Mouse (Mus musculus) left cerebral cortex, adult 9 months (tissue): ENCODE data around the gene Hoxb5.

ENCODE experiments used
- DNase-seq, 2 experiments: peaks; one replicate each; pipeline ENCODE4 v3.0.0; 2022; ENCODE audit warnings: low spot score in 2 of 2

The Hoxb5 gene

GRCm38 (mm10) chr11:96319071-96319902 is 16.2 kb downstream of the Hoxb5 start:
- no peak for DNase-seq

DNA sequence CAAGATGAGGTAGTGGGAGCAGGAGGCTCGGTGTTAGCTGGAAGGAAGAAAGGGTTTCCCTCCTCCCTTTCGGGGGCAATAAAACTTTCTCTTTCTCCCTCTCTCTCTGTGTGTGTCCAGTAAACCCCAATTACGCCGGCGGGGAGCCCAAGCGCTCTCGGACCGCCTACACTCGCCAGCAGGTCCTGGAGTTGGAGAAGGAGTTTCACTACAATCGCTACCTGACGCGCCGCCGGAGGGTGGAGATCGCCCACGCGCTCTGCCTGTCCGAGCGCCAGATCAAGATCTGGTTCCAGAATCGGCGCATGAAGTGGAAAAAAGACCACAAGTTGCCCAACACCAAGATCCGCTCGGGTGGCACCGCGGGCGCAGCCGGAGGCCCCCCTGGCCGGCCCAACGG is 16.8 kb downstream of the Hoxb5 start:
- no peak for DNase-seq

DNA sequence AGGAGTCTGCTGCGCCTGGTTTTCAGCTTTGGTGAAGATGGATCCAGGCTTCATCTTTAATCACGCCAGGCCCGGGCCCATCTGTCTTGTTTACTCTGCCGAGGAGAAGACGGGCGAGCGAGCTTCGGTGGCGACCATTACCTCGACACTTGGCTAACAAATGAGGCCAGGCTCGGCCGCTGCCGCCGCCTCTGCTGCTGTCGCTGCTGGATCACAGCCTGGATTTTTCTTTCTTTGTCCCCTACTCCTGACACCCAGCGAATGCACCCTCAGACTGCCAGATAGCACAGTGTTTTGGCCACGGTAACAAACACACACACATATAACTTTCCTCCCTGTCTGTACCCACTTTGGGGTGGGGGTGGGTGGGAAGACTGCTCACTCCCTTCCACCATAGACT is 17.6 kb downstream of the Hoxb5 start:
- no peak for DNase-seq

GRCm38 (mm10) chr11:96321846-96322245 is 18.7 kb downstream of the Hoxb5 start:
- DNase-seq = no peak

DNA sequence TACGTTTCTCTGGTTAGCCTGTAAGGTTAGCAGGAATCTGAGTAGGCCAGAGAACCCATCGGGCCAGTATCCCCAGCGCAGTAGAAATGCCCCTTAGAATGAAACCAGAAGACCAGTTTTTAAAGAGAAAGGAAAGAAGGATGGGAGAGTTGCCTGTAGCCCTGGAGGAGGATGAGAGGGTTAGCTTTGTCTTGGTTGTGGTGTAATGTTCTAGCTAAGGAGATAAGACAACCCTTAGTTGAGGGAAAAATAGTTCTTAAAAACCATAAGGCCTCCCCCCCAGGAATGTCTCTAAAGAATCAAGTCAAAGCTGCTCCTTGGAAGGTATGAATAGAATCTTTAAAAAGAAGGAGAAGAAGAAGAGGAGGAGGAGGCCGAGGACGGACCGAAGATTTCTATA is 19.6 kb downstream of the Hoxb5 start:
- DNase-seq = no peak

GRCm38 (mm10) chr11:96323154-96323553 is 20.0 kb downstream of the Hoxb5 start, which contains the start of gene Hoxb3:
Hoxb3 (plus strand) TSS chr11:96323326.
- DNase-seq = no peak

DNA sequence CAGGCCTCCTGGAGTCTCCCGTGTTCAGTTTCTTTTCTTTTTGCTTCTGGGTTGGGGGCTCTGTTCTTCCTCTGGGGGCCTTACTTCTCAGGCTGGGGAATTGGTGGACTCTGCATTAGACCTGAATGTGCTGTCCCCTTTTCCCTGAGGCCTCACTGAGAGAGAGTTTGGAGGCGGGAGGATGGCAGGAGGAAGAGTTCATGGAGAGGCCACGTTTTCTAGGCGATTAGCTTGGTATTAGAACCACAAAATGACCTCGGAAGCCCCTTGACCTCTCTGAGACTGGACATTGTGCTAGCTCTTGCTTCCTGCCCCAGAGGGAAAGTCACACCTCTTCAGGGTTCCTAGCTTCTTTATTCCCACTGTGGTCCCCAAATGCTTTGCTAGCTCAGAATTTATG is 21.0 kb downstream of the Hoxb5 start:
- DNase-seq = no peak

DNA sequence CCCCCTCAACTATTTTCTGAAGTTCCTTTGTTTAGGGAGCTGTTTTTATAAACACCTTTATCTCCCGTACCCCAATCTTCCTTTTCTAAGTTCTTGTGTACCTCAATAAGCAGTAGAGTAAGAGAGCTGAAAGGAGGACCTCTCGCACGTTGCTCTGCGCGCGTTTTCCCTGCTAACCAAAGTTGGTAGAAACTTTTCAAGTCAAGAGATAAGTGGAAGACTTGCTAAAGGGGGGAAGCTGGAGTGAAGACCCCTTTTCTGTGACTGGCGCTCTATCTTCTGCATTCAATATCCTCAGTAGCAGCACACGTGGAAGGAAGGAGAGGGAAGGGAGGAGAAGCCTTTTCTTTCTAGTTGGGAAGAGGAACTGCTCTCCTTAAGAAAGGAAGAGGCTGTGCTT is 21.8 kb downstream of the Hoxb5 start:
- no peak for DNase-seq

- DNase-seq = no peak
Measured at GRCm38 (mm10) chr11:96325747-96326212, 22.6 kb downstream of the Hoxb5 start.

- DNase-seq = no peak
Measured at GRCm38 (mm10) chr11:96326705-96327104, 23.6 kb downstream of the Hoxb5 start.

DNA sequence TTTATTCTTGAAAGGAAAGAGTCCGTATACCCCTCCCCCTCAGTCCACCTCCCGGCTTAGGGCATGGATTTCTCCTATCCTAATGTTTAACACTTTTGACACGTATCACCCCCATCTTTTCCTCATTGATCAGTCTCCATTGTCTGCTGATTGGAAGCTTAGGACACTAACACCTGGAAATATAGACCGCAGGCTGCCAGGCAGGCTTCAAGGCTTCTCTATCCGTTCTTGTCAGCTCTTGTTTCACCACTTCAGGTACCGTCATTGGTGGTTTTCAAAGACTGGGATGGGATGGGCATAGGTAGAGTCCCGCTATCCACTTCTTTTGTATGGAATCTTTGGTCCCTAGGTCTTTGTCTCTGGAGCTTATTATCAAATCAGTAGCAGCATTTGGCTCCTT is 24.0 kb downstream of the Hoxb5 start:
- no peak for DNase-seq

- DNase-seq = no peak
Measured at GRCm38 (mm10) chr11:96327750-96328149, 24.6 kb downstream of the Hoxb5 start.

DNA sequence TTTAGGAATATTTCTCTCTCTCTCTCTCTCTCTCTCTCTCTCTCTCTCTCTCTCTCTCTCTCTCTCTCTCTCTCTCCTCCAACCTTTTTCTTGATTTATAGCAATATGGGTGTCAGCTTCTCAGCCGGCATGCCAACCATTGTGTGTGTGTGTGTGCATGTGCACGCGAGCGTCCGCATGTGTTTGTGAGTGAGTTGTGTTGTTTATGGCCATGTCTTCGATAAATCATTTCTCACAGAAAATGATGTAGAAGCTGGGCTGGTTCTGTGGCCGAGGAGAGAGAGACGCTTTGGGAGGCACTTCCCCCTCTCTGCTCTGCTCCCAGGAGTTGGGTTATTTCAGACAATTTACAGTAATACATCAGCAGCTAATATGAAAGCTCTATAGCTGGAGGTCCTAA is 25.5 kb downstream of the Hoxb5 start:
- no peak for DNase-seq

DNA sequence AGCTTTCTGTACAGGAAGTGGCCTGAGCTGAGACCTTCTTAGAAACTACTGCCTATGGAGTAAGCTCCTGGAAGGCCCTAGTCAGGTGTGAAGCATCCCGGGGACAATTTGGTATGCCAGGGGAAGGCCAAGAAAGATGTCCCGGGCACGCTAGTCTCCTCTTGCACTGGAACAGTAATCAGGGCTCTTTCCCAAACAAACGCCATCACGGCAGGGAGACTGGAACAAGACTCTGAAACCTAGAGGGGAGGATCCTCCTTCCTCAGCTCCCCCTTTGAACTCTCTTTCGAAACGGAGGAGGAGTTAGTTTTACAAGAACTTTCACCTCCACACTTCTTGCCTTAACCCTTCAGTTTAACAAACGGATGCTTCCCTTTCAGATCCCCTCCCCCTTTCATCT is 29.0 kb downstream of the Hoxb5 start:
- no peak for DNase-seq

DNA sequence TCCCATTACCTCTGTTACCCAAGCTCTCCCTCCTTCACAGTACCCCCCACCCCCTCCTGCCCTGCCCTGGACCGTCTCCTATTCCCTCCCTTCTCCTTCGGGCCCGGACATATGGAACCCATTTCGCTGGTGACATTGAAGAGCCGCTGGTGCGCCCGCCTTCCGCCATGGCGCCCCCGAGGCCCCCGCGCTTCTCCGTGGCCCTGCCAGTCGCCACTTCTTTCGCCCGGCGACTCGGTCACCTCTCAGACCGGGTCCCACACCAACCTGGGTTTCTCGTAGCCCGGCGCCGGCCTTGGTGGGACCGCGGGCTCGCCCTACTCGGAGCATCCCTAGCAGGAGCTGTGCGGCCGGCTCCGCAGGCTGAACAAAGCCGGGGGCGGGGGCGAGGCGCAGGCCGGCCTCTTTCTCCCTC is 29.5 kb downstream of the Hoxb5 start:
- no peak for DNase-seq

DNA sequence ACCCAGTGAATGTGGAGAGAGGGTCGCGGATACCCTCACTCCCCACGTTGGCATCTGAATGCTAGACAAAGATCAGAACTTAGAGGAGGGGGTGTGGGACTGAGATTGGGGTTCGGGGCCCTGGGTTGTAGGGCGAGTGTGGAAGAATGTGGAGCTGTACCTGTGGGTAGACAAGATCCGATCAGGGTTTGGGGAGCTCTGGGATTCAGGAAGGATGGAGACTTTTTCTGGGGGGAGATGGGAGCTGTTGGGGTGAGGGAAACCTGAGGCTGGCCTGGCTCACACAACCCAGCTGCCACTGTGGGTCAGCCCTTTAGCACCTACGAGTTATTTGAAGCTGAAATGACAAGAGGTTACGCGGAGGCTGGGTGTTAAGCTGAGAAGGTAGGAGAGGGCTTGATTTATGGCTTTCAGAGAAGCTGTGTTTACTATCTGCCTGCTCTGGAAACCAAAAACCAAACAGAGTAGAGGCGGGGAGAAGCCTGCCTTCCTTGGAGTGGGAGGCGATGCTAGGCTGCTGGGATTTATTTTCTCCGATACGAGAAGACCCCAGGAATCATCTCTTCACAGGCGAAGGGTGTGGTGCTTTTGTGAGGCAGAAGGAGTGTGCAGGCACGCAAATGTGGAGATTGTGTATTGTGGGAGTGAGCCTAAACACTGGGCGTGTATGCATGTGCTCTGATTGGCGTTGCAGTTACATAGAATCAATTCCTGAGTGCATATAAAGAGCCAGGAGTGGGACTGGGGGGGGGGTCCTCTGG is 30.3 kb downstream of the Hoxb5 start:
- no peak for DNase-seq

- no peak for DNase-seq
Measured at GRCm38 (mm10) chr11:96334002-96334364, 30.8 kb downstream of the Hoxb5 start.

GRCm38 (mm10) chr11:96334998-96335397 is 31.9 kb downstream of the Hoxb5 start:
- DNase-seq = no peak

DNA sequence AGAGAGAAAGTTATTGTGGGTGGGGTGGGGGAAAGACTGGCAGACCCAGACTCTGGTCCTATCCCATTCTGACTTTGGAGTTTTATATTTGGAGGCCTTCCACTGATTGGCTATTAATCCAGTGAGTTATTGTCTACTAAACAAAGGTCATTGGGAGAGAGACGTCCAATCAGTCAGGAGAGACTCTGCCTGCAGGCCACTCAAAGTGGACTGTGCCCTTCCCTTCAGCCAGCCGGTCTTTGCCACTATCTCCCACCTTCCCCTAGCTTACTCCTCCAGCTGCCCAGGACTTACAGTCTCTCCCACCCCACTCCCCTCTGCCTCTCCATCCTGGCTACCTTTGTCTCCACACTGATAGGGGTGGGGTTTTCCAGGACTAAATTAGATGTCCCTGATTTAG is 33.5 kb downstream of the Hoxb5 start:
- DNase-seq = no peak

DNA sequence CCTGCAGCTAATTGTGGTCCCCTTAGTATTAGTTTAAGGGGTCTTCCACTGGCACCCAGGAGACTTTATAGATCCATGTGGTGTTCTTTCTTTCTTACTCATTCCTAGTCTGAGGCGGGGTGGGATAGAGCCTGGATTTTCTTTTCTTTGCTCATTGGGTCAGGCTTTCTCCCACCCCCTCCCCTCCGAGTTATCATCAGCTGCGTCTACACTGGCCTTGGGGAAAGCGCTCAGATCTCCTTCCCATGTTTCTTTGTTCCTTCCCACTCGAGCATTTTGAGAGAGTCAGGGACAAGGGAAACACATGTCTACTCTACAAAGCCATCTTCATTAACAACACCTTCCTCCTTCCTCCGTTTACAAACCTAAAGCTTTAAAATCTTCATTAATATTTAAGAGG is 33.9 kb downstream of the Hoxb5 start:
- no peak for DNase-seq

GRCm38 (mm10) chr11:96338957-96339855 is 36.1 kb downstream of the Hoxb5 start:
- no peak for DNase-seq
